Mouse (Mus musculus) C2C12 (cell line): Measurements from ENCODE around the gene Mbnl1.

Source experiments
- CEBPB ChIP-seq: IDR thresholded peaks from one replicate; pipeline ENCODE4 v1.6.1; 2011; ENCODE audit warnings: low read depth, mild to moderate bottlenecking, control low read depth, moderate library complexity
- CTCF ChIP-seq: IDR thresholded peaks from one replicate; pipeline ENCODE4 v1.5.1; 2011; ENCODE audit not compliant: control insufficient read depth, insufficient read depth, insufficient read length
- MAX ChIP-seq: IDR thresholded peaks from one replicate; pipeline ENCODE4 v1.6.1; 2011; ENCODE audit warnings: mild to moderate bottlenecking, control low read depth
- MYOG ChIP-seq: IDR thresholded peaks from one replicate; pipeline ENCODE4 v1.6.1; 2011; ENCODE audit not compliant: control insufficient read depth, insufficient read length; ENCODE audit errors: extremely low read depth
- USF1 ChIP-seq: IDR thresholded peaks from one replicate; pipeline ENCODE4 v1.6.1; 2011; ENCODE audit warnings: low read depth, mild to moderate bottlenecking, control low read depth, moderate library complexity

DNA sequence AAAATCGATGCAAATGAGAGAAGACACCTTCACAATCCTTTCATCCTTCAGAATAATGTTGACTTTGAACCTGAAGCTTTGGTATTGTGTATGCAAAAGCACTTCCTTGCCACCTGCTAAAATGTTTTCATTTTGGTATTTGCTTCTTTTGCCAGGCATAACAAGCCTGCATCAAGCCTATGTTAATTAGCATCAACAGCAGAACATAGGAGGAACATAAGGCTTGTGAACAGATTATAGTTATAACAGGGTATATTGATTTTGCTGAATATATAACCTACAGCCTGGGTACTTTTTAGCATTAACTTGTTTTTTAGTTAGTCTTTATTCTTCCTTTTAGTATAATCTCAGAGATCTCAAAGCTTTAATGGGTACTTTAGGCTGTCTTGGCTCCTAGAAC lies 172.9 kb downstream of the Mbnl1 start:
- TF ChIP-seq CTCF = no peak
- no peak for TF ChIP-seq USF1
- no peak for TF ChIP-seq MAX
- no peak for TF ChIP-seq MYOG
- no peak for TF ChIP-seq CEBPB
